Mouse (Mus musculus): ENCODE data around the gene Irak4.

DNA sequence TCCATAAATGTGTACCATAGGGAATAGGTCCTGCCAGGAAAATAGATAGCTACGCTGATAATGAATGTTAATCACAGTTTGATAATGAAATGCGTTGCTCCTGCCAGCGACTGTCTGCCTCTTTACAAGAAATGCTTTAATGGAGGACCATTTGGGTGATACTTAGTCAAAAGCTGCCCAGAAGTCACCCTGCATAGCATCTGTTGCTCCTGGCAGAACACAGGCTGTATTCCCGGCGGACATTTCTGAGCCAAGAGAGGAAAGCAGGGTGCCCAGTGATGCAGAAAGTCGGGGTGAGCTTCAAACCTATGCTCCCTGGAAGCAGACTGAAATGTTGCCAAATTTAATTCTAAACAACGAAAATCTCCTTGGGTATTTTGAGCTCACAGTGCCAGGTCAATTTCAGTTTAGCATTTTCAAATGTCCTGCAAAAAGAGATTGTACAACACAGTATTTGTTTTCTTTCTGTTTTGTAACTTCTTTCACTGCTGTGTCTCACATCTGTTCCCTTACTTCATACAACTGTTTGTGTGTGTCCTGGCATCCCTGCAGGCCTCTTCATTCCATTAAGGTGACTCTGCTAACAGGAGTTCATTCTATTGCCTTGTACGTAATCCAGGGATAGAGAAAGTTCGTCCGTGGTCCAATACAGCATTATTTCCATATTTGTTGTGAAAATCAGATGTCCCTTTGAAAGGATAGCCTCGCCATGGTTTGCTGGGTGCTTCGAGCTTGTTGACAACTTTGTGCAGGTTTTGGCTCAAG lies 39.8 kb upstream of the Irak4 start:
- TF ChIP-seq POLR2A (IDR thresholded peaks at IDR 0.05; ENCODE audit: low read depth, low read length) = no peak
- no peak for TF ChIP-seq CTCF (IDR thresholded peaks at IDR 0.05; ENCODE audit: extremely low read depth, insufficient read depth, insufficient read length, insufficient replicate concordance)

Measured in spleen, adult 2 months (tissue).